Mouse (Mus musculus): ENCODE measurements at regions not wholly inside any gene's neighbourhood (a gene's known extent, or its start where the extent isn't known, plus 50 kb on each side); places are given as distances from the start of the nearest gene placed in this dataset.

GRCm38 (mm10) chr11:109088488-109089252 is 55.5 kb downstream of the E030025P04Rik start:
- no peak for DNase-seq (ENCODE audit: low spot score)

GRCm38 (mm10) chr11:109081957-109082356 is 62.2 kb downstream of the E030025P04Rik start:
- DNase-seq (ENCODE audit: low spot score): no peak

- no peak for DNase-seq (ENCODE audit: low spot score)
Observed at GRCm38 (mm10) chr11:109081454-109081853, 62.7 kb downstream of the E030025P04Rik start.

- no peak for DNase-seq (ENCODE audit: low spot score)
Observed at GRCm38 (mm10) chr11:109080847-109081415, 63.2 kb downstream of the E030025P04Rik start.

- no peak for DNase-seq (ENCODE audit: low spot score)
Observed at GRCm38 (mm10) chr11:109079466-109079865, 64.7 kb downstream of the E030025P04Rik start.

GRCm38 (mm10) chr11:109076587-109077417 is 67.4 kb downstream of the E030025P04Rik start:
- no peak for DNase-seq (ENCODE audit: low spot score)

- DNase-seq (ENCODE audit: low spot score): no peak
Observed at GRCm38 (mm10) chr11:109071340-109071739, 72.8 kb downstream of the E030025P04Rik start.

- DNase-seq (ENCODE audit: low spot score): no peak
Observed at GRCm38 (mm10) chr11:109070412-109070811, 73.8 kb downstream of the E030025P04Rik start.

- no peak for DNase-seq (ENCODE audit: low spot score)
Observed at GRCm38 (mm10) chr11:109069326-109069709, 74.9 kb downstream of the E030025P04Rik start.

GRCm38 (mm10) chr11:109068371-109069325 is 75.5 kb downstream of the E030025P04Rik start:
- DNase-seq (ENCODE audit: low spot score): no peak

GRCm38 (mm10) chr11:109067733-109068132 is 76.4 kb downstream of the E030025P04Rik start:
- no peak for DNase-seq (ENCODE audit: low spot score)

GRCm38 (mm10) chr11:109061971-109062370 is 82.2 kb downstream of the E030025P04Rik start:
- DNase-seq (ENCODE audit: low spot score): peak; percentile 13

GRCm38 (mm10) chr11:109060527-109060908 is 83.7 kb downstream of the E030025P04Rik start:
- DNase-seq (ENCODE audit: low spot score): no peak

GRCm38 (mm10) chr11:109059863-109060526 is 84.2 kb downstream of the E030025P04Rik start:
- no peak for DNase-seq (ENCODE audit: low spot score)

GRCm38 (mm10) chr11:109058021-109058420 is 86.1 kb downstream of the E030025P04Rik start:
- no peak for DNase-seq (ENCODE audit: low spot score)

GRCm38 (mm10) chr11:109048257-109049101 is 95.7 kb downstream of the E030025P04Rik start:
- DNase-seq (ENCODE audit: low spot score): no peak

GRCm38 (mm10) chr11:109047483-109048110 is 96.6 kb downstream of the E030025P04Rik start:
- no peak for DNase-seq (ENCODE audit: low spot score)

GRCm38 (mm10) chr11:109046446-109046845 is 97.7 kb downstream of the E030025P04Rik start:
- DNase-seq (ENCODE audit: low spot score): no peak

GRCm38 (mm10) chr11:109040519-109040916 is 103.7 kb downstream of the E030025P04Rik start:
- DNase-seq (ENCODE audit: low spot score): no peak

Data from layer of hippocampus, adult 11-12 months (tissue).